In genomic region chr17:85018794-85019193, GRCm38 (mm10) we compare ENCODE assay signal across 14 mouse cellular contexts. TPM values are rescaled to one million over a fixed set of nuclear protein-coding genes. Genes with fewer than 3 reads are reported as not detected.
A peak's percentile ranks its signal among the peaks of the same experiment; 100 is the strongest.
DNase-seq lines count a peak whose midpoint lies in the region; ATAC-seq and TF ChIP-seq lines count a peak whose summit lies in the region.
"Had no signal": no experiment of that assay in that cellular context is flagged by ENCODE, and none has a peak within 500 bp of the region (broad histone marks: within the 10 kb centered on the region; RNA-seq: fewer than 3 reads in every experiment).

No protein-coding gene starts in this region.

- TF ChIP-seq POLR2A in MEL (IDR thresholded peaks at IDR 0.05; ENCODE audit: control insufficient read depth in 1 of 2, insufficient read depth in 1 of 2, low read depth in 1 of 2, low read length in 2 of 2, poor library complexity in 1 of 2) = no peak

- TF ChIP-seq CTCF in MEL (IDR thresholded peaks at IDR 0.05 in 2 of 3, conservative IDR thresholded peaks at IDR 0.05 in 1 of 3; ENCODE audit: control insufficient read depth in 1 of 3, insufficient read depth in 1 of 3, low read depth in 2 of 3, low read length in 3 of 3, poor library complexity in 1 of 3, severe bottlenecking in 1 of 3) = no peak
- no peak for TF ChIP-seq CTCF in liver, postnatal 0 days (IDR thresholded peaks at IDR 0.05; ENCODE audit: low read depth)

- peak; percentile 52 for DNase-seq in CD4-positive, CD25-positive, alpha-beta regulatory T cell, adult 2 months (ENCODE audit: low read depth, low spot score)
- DNase-seq in MEL (ENCODE audit: low read depth, low spot score) = peak; percentile 88
- peak; percentile 31 for DNase-seq in c-Kit-positive CD71-positive TER-119-negative erythroid progenitor cells, embryonic 14.5 days (ENCODE audit: low read depth)
- DNase-seq in liver, postnatal 0 days = no peak
- DNase-seq in forebrain, embryonic 11.5 days (ENCODE audit: low spot score) = no peak
- no peak for DNase-seq in right cerebral cortex, adult 18-20 months
- DNase-seq: cerebellum, adult 11-12 months; heart, postnatal 36 days; kidney, adult 18-20 months had no signal

- no peak overlapping the region for H3K4me2 ChIP-seq in liver, postnatal 0 days (ENCODE audit: low read depth, low read length)
- H3K4me2 ChIP-seq in heart, embryonic 11.5 days = no peak overlapping the region
- no peak overlapping the region for H3K4me2 ChIP-seq in forebrain, embryonic 11.5 days (ENCODE audit: low read depth, low read length, severe bottlenecking)
- H3K4me2 ChIP-seq: forebrain, embryonic 13.5 days; limb, embryonic 13.5 days; stomach, embryonic 15.5 days had no signal

- H3K4me3 ChIP-seq in MEL (ENCODE audit: control insufficient read depth in 1 of 2, insufficient read depth in 1 of 2, low read depth in 2 of 2, low read length in 2 of 2) = no peak overlapping the region
- no peak overlapping the region for H3K4me3 ChIP-seq in liver, postnatal 0 days (ENCODE audit: low read depth, low read length)
- no peak overlapping the region for H3K4me3 ChIP-seq in heart, embryonic 11.5 days (ENCODE audit: low read depth, low read length)
- no peak overlapping the region for H3K4me3 ChIP-seq in forebrain, embryonic 11.5 days (ENCODE audit: low read depth, low read length)
- H3K4me3 ChIP-seq: forebrain, embryonic 13.5 days; limb, embryonic 13.5 days; midbrain, embryonic 10.5 days; stomach, embryonic 15.5 days had no signal

- 41% methylated on average over 5 of the region's 5 CpGs for WGBS in liver, postnatal 0 days (ENCODE audit: insufficient replicate concordance)
- 71% methylated on average over 5 of the region's 5 CpGs for WGBS in heart, embryonic 11.5 days (ENCODE audit: insufficient replicate concordance)
- whole genome bisulfite sequencing in forebrain, embryonic 11.5 days = 84% methylated on average over 5 of the region's 5 CpGs

- H3K27me3 ChIP-seq in MEL (ENCODE audit: control insufficient read depth in 1 of 2, insufficient read depth in 2 of 2, low read length in 2 of 2) = no peaks in the 10 kb centered on the region
- no peaks in the 10 kb centered on the region for H3K27me3 ChIP-seq in liver, postnatal 0 days (ENCODE audit: insufficient read depth, low read length)
- H3K27me3 ChIP-seq in heart, embryonic 11.5 days (ENCODE audit: control insufficient read depth, insufficient read depth, low read length) = no peaks in the 10 kb centered on the region
- no peaks in the 10 kb centered on the region for H3K27me3 ChIP-seq in forebrain, embryonic 11.5 days (ENCODE audit: control insufficient read depth, insufficient read depth, low read length)
- H3K27me3 ChIP-seq: forebrain, embryonic 13.5 days; limb, embryonic 13.5 days; stomach, embryonic 15.5 days had no signal

- no peak overlapping the region for H3K9ac ChIP-seq in MEL (ENCODE audit: control insufficient read depth, low read depth, low read length, poor library complexity, severe bottlenecking)
- H3K9ac ChIP-seq in liver, postnatal 0 days (replicated peaks) = no peak overlapping the region
- no peak overlapping the region for H3K9ac ChIP-seq in heart, embryonic 11.5 days (ENCODE audit: low read depth, low read length)
- H3K9ac ChIP-seq in forebrain, embryonic 11.5 days (ENCODE audit: low read length) = no peak overlapping the region
- H3K9ac ChIP-seq: forebrain, embryonic 13.5 days; limb, embryonic 13.5 days; stomach, embryonic 15.5 days had no signal

- TF ChIP-seq RAD21 in MEL (IDR thresholded peaks at IDR 0.05; ENCODE audit: low read depth, low read length) = no peak

- no peaks in the 10 kb centered on the region for H3K9me3 ChIP-seq in MEL (replicated peaks; ENCODE audit: insufficient read depth, low read length)
- no peaks in the 10 kb centered on the region for H3K9me3 ChIP-seq in liver, postnatal 0 days (ENCODE audit: low read length)
- no peaks in the 10 kb centered on the region for H3K9me3 ChIP-seq in heart, embryonic 11.5 days (replicated peaks; ENCODE audit: control insufficient read depth, low read length)
- no peaks in the 10 kb centered on the region for H3K9me3 ChIP-seq in forebrain, embryonic 11.5 days (ENCODE audit: control insufficient read depth, low read length)
- H3K9me3 ChIP-seq: forebrain, embryonic 13.5 days; limb, embryonic 13.5 days; midbrain, embryonic 10.5 days; stomach, embryonic 15.5 days had no signal

- TF ChIP-seq EP300 in MEL (IDR thresholded peaks at IDR 0.05; ENCODE audit: low read depth in 1 of 2, low read length in 2 of 2) = no peak
- no peak for TF ChIP-seq EP300 in liver, postnatal 0 days (IDR thresholded peaks at IDR 0.05; ENCODE audit: low read depth)

- H3K4me1 ChIP-seq in MEL (ENCODE audit: control insufficient read depth in 1 of 2, insufficient read depth in 2 of 2, low read length in 2 of 2) = peaks cover 8 to 17% of the 10 kb centered on the region in 2 experiments
- H3K4me1 ChIP-seq in liver, postnatal 0 days (ENCODE audit: insufficient read depth) = no peaks in the 10 kb centered on the region; the same call in 1 of the 2 replicates
- H3K4me1 ChIP-seq in heart, embryonic 11.5 days (ENCODE audit: control insufficient read depth, insufficient read depth, low read length) = no peaks in the 10 kb centered on the region
- H3K4me1 ChIP-seq in forebrain, embryonic 11.5 days (replicated peaks; ENCODE audit: control insufficient read depth, insufficient read depth, low read length) = no peaks in the 10 kb centered on the region
- H3K4me1 ChIP-seq: limb, embryonic 13.5 days had no signal

- H3K27ac ChIP-seq in MEL (ENCODE audit: control insufficient read depth, low read depth, low read length) = peak overlapping the region; percentile 26
- no peak overlapping the region for H3K27ac ChIP-seq in liver, postnatal 0 days (ENCODE audit: low read depth)
- no peak overlapping the region for H3K27ac ChIP-seq in heart, embryonic 11.5 days (ENCODE audit: low read depth, low read length)
- H3K27ac ChIP-seq in forebrain, embryonic 11.5 days (ENCODE audit: low read depth, low read length) = no peak overlapping the region
- H3K27ac ChIP-seq: forebrain, embryonic 13.5 days; limb, embryonic 13.5 days; midbrain, embryonic 10.5 days; stomach, embryonic 15.5 days had no signal

- ATAC-seq in liver, postnatal 0 days = peak; percentile 45
- no peak for ATAC-seq in heart, embryonic 11.5 days (replicated peaks; ENCODE audit: insufficient number of reproducible peaks, low FRiP score, low TSS enrichment)
- no peak for ATAC-seq in forebrain, embryonic 11.5 days (replicated peaks; ENCODE audit: low FRiP score)
- ATAC-seq: forebrain, embryonic 13.5 days had no signal

- peaks cover 4 to 18% of the 10 kb centered on the region in 2 experiments for H3K36me3 ChIP-seq in MEL (ENCODE audit: control insufficient read depth in 1 of 2, insufficient read depth in 2 of 2, low read length in 2 of 2)
- H3K36me3 ChIP-seq in liver, postnatal 0 days (replicated peaks; ENCODE audit: insufficient read depth, low read length) = peaks cover 5% of the 10 kb centered on the region; the same call in 1 of the 2 replicates
- H3K36me3 ChIP-seq in heart, embryonic 11.5 days (ENCODE audit: control insufficient read depth, insufficient read depth, low read length) = no peaks in the 10 kb centered on the region
- no peaks in the 10 kb centered on the region for H3K36me3 ChIP-seq in forebrain, embryonic 11.5 days (ENCODE audit: control insufficient read depth, insufficient read depth, low read length)
- H3K36me3 ChIP-seq: limb, embryonic 13.5 days; midbrain, embryonic 10.5 days; stomach, embryonic 15.5 days had no signal

- H3K79me2 ChIP-seq in MEL (ENCODE audit: control insufficient read depth, insufficient read depth, low read length, poor library complexity) = no peaks in the 10 kb centered on the region

TF ChIP-seq in MEL, 35 proteins besides CTCF, POLR2A, EP300 and RAD21:
- no peak for TF ChIP-seq MAZ (IDR thresholded peaks at IDR 0.05; ENCODE audit: low read depth, low read length)
- peak; percentile 78 for TF ChIP-seq ZNF384 (IDR thresholded peaks at IDR 0.05; ENCODE audit: low read depth, low read length)

RNA-seq across cellular contexts. Expression of gene Slc3a1, which starts 9.4 kb away (rescaled TPM):
- 0.08 and 0.10 TPM in 2 replicates for total RNA-seq in MEL (2012; rRNA removed)
- polyA plus RNA-seq in MEL (2012; ENCODE audit: insufficient read depth in 1 of 2, insufficient read length in 2 of 2, low read depth in 1 of 2, low replicate concordance in 2 of 2, missing spikeins in 1 of 2) = under 1 TPM in 1 of 2 experiments, not detected in 1; 0.08 TPM
- 7.8 and 8.9 TPM in 2 replicates for polyA plus RNA-seq in liver, postnatal 0 days (2015; fragmentation: Nextera tagmentation; extraction: Ambion mirVana)
- polyA plus RNA-seq in heart, embryonic 11.5 days (2014; fragmentation: Nextera tagmentation; extraction: Ambion mirVana) = 0.17 TPM in 1 of 2 replicates, not detected in the other
- polyA plus RNA-seq in forebrain, embryonic 11.5 days (2014; fragmentation: Nextera tagmentation; extraction: Ambion mirVana) = 0.20 and 0.43 TPM in 2 replicates

Comparison
In these comparisons a context has a peak if more than half of its experiments do, and no peak if none do; other contexts are left out.
1. DNase-seq: peak in CD4-positive, CD25-positive, alpha-beta regulatory T cell, adult 2 months (single experiment), MEL (single experiment) and c-Kit-positive CD71-positive TER-119-negative erythroid progenitor cells, embryonic 14.5 days (single experiment); none in liver, postnatal 0 days (single experiment), forebrain, embryonic 11.5 days (single experiment) and right cerebral cortex, adult 18-20 months (single experiment).